Mouse (Mus musculus) T-cell, adult 66 days (primary cell): Measurements from ENCODE around the gene Otx1. TPM values are rescaled to one million over a fixed set of nuclear protein-coding genes. Genes with fewer than 3 reads are reported as not detected.

ENCODE experiments used
- total RNA-seq, 2 experiments: library from RNA; stranded (reverse); gene quantifications; 3 replicates in 1 of 2; 4 replicates in 1 of 2; pipeline ENCODE4 v1.2.4; 2023

Gene Otx1
- total RNA-seq = not detected

GRCm38 (mm10) chr11:22002783-22003340, at the start of gene Otx1:
Gene Otx1, minus strand, starts transcription at chr11:22002897.

